Mouse (Mus musculus) leukemia stem cell, adult 10-12 weeks (primary cell): ENCODE results near the gene Lrrtm4. TPM values are rescaled to one million over a fixed set of nuclear protein-coding genes. Genes with fewer than 3 reads are reported as not detected.

Experiments
- polyA plus RNA-seq: library from polyadenylated mRNA; stranded (reverse); fragments of >175 nt; gene quantifications from 2 replicates; pipeline ENCODE4 v1.2.3, GENCODE M21; 2012; ENCODE audit warnings: low replicate concordance

Gene Lrrtm4
- 0.07 TPM in 1 of 2 replicates, not detected in the other for polyA plus RNA-seq

GRCm38 (mm10) chr6:80018765-80019164 is at the start of gene Lrrtm4:
Gene Lrrtm4, plus strand, starts transcription at chr6:80018877.

Other genes with a start within 250 kb of the Lrrtm4 start
- gene Gm20594, start 201.0 kb upstream of the Lrrtm4 start, polyA plus RNA-seq: not detected in 2 replicates